Mouse (Mus musculus) heart, adult 11 months (tissue): Measurements from ENCODE around the gene Mpp3.

ENCODE experiments used
- DNase-seq: peaks from one replicate; pipeline ENCODE4 v3.0.0; 2022

Gene Mpp3

GRCm38 (mm10) chr11:101974923-101975322 is 53.3 kb downstream of the Mpp3 start:
- DNase-seq, result no peak

- DNase-seq, result peak; percentile 93
These were observed 54.1 kb downstream of the Mpp3 start for GRCm38 (mm10) chr11:101974181-101974580.

- peak; percentile 91 for DNase-seq
These were observed 54.8 kb downstream of the Mpp3 start for GRCm38 (mm10) chr11:101973496-101973895.

- DNase-seq, result no peak
These were observed 55.6 kb downstream of the Mpp3 start for GRCm38 (mm10) chr11:101972651-101973050.

GRCm38 (mm10) chr11:101972097-101972496 is 56.2 kb downstream of the Mpp3 start:
- DNase-seq, result peak; percentile 94

- DNase-seq, result peak; percentile 93
These were observed 56.9 kb downstream of the Mpp3 start for GRCm38 (mm10) chr11:101971410-101971809.

- peak; percentile 85 for DNase-seq
These were observed 58.4 kb downstream of the Mpp3 start for GRCm38 (mm10) chr11:101969835-101970234.

- peak; percentile 97 for DNase-seq
These were observed 59.5 kb downstream of the Mpp3 start for GRCm38 (mm10) chr11:101968791-101969190.

GRCm38 (mm10) chr11:101968311-101968710 is 60.0 kb downstream of the Mpp3 start:
- DNase-seq, result peak; percentile 92

GRCm38 (mm10) chr11:101966965-101967614 is 61.2 kb downstream of the Mpp3 start, which contains the start of gene Sost:
Gene Sost, minus strand, starts transcription at chr11:101967015.
- DNase-seq, result no peak

GRCm38 (mm10) chr11:101965553-101965952 is 62.7 kb downstream of the Mpp3 start:
- no peak for DNase-seq

- DNase-seq, result no peak
These were observed 63.6 kb downstream of the Mpp3 start for GRCm38 (mm10) chr11:101964647-101965046.

- peak; percentile 93 for DNase-seq
These were observed 64.6 kb downstream of the Mpp3 start for GRCm38 (mm10) chr11:101963473-101964291.

GRCm38 (mm10) chr11:101963043-101963442 is 65.2 kb downstream of the Mpp3 start:
- DNase-seq, result no peak

GRCm38 (mm10) chr11:101957476-101957875 is 70.8 kb downstream of the Mpp3 start:
- DNase-seq, result no peak

GRCm38 (mm10) chr11:101953441-101953840 is 74.8 kb downstream of the Mpp3 start:
- DNase-seq, result no peak

GRCm38 (mm10) chr11:101952541-101953341 is 75.5 kb downstream of the Mpp3 start:
- peak; percentile 99 for DNase-seq

GRCm38 (mm10) chr11:101950021-101950420 is 78.2 kb downstream of the Mpp3 start:
- no peak for DNase-seq
